Mouse (Mus musculus) kidney, adult 8-10 months (tissue): Measurements from ENCODE around the gene Paqr6.
"Not testable (repeated sequence)": the region's sequence is repeated elsewhere in the genome, so short reads cannot be mapped to it uniquely, and the experiment has no call there.

Source experiments
- DNase-seq, 2 experiments: peaks; one replicate each; pipeline ENCODE4 v3.0.0; 2022

Paqr6 gene

GRCm38 (mm10) chr3:88366830-88367428, 2.5 kb downstream of the Paqr6 start:
- peak in 1 of 2 experiments; percentile 30 for DNase-seq

- DNase-seq, result not testable (repeated sequence)
These were observed 3.1 kb downstream of the Paqr6 start for GRCm38 (mm10) chr3:88367517-88367916.

DNA sequence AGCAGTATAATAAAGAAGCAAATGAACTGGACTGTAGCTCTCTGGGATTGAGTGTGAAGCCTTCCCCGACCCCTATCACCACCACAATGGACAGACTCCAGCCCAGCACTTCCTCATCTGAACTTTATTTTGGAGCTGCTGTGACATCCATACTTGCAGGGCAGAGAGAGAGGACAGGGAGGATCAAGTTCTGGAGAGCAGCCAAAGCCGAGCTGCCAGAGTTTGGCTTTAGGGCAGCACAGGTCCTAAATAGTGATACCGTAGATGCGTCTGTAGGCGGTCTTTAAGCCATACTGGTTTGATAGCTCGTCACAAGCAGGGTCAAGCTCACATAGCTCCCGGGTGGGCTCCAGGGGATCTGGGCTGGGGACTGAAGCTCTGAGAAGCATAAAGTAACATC, 4.1 kb downstream of the Paqr6 start:
- DNase-seq, result not testable (repeated sequence)

GRCm38 (mm10) chr3:88372643-88373042, 8.3 kb downstream of the Paqr6 start, which contains the start of gene Bglap3:
Gene Bglap3, minus strand, starts transcription at chr3:88372743.
- not testable (repeated sequence) for DNase-seq

DNA sequence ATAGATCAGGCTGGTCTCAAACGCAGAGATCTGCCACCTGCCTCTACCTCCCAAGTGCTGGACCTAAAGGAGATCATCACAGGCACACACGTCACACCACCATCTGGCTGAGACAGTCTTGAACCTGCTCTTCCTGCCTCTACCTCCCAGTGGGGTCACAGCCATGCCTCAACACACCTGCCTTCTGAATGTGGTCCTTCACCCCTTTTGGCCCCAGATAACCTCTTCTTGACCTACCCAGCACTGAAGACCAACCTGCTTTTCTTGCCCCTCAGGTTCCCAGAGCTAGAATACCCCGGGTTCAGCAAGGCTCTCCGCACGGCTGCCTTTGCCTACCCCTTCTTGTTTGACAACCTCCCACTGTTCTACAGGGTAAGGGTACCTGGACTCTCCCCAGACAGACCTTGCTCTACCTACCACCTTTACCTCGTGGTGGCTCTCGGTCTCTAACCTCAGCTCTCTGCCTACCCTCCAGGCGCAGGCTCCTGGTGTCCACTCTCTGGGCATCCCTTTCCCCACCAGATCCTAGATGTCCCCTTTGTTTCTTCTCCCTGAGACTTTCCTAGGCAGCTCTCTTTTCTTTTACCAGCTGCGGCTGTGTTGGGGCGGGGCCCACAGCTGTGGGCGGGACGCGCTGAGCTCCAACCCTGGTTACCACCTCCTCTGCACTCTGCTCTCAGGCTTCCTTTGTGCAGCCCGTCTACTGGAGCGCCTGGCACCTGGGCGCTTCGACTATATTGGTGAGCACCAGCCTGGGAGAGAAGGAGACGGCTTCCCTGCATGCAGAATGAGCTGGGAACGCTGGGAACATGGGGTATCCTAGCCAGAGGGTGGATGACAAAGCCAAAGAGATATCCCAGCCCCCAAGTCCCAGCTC, 11.6 kb downstream of the Paqr6 start:
- DNase-seq, result peak in 1 of 2 experiments; percentile 23

GRCm38 (mm10) chr3:88376644-88377043, 12.3 kb downstream of the Paqr6 start:
- DNase-seq, result not testable (repeated sequence)

DNA sequence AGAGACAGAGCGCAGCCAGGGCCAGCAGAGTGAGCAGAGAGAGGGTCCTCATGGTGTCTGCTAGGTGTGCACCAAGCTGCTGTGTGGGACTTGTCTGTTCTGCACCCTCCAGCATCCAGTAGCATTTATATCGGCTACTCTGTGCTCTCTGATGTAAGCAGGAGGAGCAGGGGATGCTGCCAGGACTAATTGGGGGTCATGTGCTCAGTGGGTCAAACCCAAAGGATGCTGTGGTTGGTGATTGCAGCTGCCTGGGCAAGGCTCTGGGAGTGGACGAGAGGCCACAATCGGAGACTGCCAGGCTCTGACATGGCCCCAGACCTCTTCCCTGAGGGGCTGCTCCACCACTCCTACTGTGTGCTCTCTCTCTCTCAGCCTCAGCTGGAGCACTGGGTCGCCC, 14.2 kb downstream of the Paqr6 start, which contains the start of gene Bglap2:
Gene Bglap2, minus strand, starts transcription at position 101 of the 400 bp plus-strand sequence.
- DNase-seq, result not testable (repeated sequence)

DNA sequence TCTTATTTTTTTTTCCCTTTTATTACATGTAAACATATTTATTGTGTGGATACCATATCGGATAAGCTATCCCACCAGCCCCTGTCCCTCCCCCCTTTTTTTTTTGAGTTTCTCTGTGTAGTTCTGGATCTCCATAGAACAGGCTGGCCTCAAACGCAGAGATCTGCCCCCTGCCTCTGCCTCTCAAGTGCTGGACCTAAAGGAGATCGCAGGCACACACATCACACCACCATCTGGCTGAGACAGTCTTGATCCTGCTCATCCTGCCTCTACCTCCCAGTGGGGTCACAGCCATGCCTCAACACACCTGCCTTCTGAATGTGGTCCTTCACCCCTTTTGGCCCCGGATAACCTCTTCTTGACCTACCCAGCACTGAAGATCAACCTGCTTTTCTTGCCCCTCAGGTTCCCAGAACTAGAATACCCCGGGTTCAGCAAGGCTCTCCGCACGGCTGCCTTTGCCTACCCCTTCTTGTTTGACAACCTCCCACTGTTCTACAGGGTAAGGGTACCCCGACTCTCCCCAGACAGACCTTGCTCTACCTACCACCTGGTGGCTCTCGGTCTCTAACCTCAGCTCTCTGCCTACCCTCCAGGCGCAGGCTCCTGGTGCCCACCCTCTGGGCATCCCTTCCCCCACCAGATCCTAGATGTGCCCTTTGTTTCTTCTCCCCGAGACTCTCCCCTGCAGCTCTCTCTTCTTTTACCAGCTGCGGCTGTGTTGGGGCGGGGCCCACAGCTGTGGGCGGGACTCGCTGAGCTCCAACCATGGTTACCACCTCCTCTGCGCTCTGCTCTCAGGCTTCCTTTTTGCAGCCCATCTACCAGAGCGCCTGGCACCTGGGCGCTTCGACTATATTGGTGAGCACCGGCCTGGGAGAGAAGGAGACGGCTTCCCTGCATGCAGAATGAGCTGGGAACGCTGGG, 17.3 kb downstream of the Paqr6 start:
- DNase-seq, result not testable (repeated sequence)

- not testable (repeated sequence) for DNase-seq
These were observed 18.0 kb downstream of the Paqr6 start for GRCm38 (mm10) chr3:88382383-88382782.

GRCm38 (mm10) chr3:88384364-88384763, 20.0 kb downstream of the Paqr6 start, which contains the start of gene Bglap:
Gene Bglap, minus strand, starts transcription at chr3:88384464.
- no peak for DNase-seq

DNA sequence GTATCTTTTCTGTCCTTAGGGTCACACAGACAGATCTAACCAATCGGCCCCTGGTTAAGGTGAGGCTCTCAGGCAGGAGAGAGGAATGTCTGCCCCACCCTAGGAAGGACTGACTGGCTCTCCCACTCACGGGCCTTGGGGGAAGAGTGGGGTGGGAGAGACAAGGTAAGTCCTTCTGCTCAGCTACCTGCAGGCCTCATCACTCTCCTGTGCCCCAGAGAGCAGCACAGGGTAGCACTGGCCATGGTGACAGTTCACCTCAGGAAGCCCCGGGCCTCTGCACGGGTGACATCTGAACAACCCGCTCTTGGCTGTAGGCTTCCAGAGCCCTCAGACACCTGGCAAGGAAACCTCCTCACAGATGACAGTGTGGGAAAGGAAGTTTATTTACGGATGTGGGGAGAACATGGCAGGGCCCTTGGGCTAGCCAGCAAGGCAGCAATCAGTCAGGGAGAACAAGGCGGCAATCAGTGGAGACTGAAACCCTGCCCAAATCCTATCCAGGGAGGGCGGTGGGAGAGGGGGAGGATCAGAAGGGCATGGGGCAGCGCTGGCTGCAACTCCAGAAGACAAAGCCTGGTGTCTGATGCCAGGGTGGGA, 29.5 kb downstream of the Paqr6 start:
- no peak for DNase-seq

DNA sequence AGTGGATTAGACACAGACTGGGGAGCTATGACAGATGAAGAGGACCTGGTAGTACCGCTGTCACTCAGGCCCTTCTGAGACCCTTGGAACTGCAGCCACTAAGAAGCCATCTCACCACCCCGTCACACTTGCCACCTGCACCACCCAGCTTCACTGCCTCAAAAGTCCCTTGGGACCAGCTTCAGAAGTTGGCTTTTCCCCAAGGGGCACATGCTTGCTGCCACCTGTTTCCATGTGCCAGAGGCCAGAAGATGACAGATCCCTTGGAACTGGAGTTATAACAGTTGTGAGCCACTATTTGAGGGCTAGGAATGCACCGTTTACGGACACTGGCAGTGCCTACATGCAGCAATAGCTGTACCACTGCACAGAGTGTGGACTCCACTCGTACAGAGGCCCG, 30.9 kb downstream of the Paqr6 start:
- no peak for DNase-seq

DNA sequence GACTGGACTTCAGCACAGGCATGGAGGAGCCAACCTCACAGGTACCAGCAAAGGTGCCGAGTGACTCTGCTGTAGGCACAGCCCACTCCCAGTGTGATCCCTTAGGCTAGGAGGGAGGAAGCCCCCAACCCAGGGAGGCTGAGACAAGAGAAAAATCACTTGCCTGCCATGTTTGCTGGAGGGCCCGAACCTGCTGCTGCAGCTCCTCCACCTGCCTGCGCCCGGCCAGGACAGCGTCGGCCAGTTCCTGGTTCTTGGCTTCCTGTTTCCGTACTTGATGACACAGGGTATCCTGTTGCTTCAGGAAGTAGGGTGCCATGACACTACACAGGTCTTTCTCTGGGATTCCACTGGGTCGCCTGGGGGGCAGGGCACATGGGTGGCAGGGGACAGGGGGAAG, 31.4 kb downstream of the Paqr6 start:
- no peak for DNase-seq

GRCm38 (mm10) chr3:88398666-88399065, 34.3 kb downstream of the Paqr6 start:
- no peak for DNase-seq

GRCm38 (mm10) chr3:88403522-88404230, 39.3 kb downstream of the Paqr6 start:
- DNase-seq, result no peak

- DNase-seq, result peak; percentile 50 to 71
These were observed 42.7 kb downstream of the Paqr6 start for GRCm38 (mm10) chr3:88407090-88407489.

DNA sequence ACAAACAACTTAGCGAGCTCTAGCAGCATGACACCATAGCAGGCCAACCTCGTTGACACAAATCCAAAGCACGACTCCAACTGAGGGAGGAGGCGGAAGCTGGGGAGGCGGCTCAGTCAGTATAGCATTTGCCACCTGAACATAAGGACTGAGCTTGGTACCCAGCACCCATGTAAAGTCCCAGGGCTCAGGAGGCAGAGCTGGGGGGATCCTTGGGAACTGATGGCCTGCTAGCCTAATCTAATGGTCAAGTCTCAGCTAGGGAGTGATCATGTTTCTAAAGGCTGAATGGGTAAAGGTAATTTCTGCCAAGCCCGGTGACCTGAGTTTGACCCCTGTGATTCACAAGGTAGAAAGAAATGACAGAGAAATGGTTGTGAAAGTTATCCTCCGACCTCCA, 43.1 kb downstream of the Paqr6 start:
- DNase-seq, result no peak

GRCm38 (mm10) chr3:88408953-88409352, 44.6 kb downstream of the Paqr6 start:
- no peak for DNase-seq

DNA sequence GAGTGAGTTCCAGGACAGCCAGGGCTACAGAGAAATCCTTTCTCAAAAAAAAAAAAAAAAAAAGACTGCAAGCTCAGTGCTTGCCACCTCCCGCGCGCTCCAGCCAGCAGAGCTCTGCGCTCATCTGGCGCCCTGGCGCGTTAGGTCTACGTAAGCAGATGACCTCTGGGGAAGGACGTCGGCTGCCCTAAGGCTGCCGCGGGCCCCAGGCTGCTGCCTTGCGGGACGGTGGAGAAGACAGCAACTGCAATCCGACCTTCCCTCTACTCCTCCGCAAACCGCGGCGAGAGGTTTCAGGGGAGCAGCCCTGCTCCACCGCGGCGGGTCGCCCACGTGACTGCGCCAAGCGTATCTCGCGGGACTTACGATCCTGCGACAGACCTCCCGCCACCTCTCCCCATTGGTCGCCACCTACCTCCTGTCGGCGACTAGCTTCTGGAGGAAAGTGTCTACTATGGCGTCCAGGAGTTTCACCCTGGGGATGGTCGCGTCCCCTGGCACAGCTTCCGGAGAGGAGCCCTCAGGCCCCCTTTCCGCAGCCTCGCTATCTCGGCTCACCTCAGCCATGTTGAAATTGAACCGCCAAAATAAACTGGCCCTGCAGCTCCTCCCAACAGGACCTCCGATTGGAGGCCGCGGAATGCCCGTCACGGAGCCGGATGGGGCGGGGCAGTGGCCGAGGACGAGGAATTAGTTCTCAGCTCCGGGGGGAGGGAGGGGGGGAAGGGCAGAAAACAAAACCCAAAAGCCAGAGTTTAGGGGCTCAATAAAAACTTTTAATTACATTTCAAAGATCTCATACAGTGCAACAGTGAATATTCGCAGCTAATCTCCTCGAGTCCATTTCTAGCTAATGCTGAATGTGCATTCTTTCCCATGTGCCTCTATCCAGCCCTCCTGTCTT, 45.6 kb downstream of the Paqr6 start, which contains the start of gene Pmf1:
Gene Pmf1, minus strand, starts transcription at position 591 of the 904 bp plus-strand sequence.
- DNase-seq, result peak; percentile 94

DNA sequence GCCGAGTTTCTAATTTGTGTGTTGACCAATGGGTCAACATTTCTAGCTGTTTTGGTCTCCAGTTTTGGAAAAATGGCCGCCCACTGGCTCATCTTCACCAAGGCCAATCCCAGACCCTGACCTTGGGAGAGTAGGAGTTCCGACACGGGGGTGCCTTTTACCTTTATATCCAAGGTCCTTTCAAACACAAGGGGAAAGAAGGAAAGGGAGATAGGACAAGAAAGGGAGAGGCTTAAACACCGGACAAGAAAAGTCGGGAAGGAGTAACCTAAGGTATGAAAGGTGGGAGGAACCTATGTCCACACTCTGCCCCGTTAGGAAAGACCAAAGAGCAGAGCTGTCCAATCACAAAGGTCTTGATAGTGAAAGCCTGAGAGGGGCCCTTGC, 46.3 kb downstream of the Paqr6 start:
- no peak for DNase-seq

DNA sequence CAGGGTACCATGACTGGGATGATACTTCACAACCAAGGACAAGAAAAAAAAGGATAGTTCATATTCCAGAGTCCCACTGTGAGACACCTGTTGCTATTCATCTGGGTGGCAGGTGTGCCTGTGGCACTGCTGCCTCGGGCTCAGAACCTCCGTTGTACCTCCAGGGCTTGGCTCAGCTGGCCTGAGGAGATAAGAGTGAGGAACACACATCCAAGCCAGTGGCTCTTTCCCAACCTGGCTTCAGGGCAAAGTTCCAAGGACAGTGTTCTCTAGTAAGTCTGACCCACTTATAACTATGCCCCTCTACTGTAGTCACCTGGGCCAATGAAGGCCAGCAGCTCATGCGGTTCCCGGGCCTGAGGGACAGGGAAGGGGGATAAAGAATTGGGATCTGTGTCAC, 47.3 kb downstream of the Paqr6 start:
- no peak for DNase-seq
